Mouse (Mus musculus): Measurements from ENCODE around the gene Dnmt3l. TPM values are rescaled to one million over a fixed set of nuclear protein-coding genes. Genes with fewer than 3 reads are reported as not detected.
"Not testable (repeated sequence)": the region's sequence is repeated elsewhere in the genome, so short reads cannot be mapped to it uniquely, and the experiment has no call there.

Dnmt3l gene
- polyA plus RNA-seq, 1 experiment from 2014 or later = not detected

- no peaks in the 10 kb centered on the region for H3K36me3 ChIP-seq (ENCODE audit: control insufficient read depth, insufficient read depth, low read length)
- no peak overlapping the region for H3K27ac ChIP-seq (ENCODE audit: low read length)
- H3K27me3 ChIP-seq (ENCODE audit: control insufficient read depth, insufficient read depth, low read depth, low read length) = no peaks in the 10 kb centered on the region
- H3K9me3 ChIP-seq (replicated peaks; ENCODE audit: control insufficient read depth, low read length, poor library complexity, severe bottlenecking) = no peaks in the 10 kb centered on the region
- no peaks in the 10 kb centered on the region for H3K4me1 ChIP-seq (ENCODE audit: control insufficient read depth, insufficient read depth, low read length)
- no peak overlapping the region for H3K4me2 ChIP-seq (ENCODE audit: low read length)
- no peak overlapping the region for H3K9ac ChIP-seq (ENCODE audit: low read depth, low read length)
- ATAC-seq = no peak
- no peak overlapping the region for H3K4me3 ChIP-seq (ENCODE audit: low read depth, low read length)
- WGBS = 93% methylated on average over 6 of the region's 6 CpGs
These were observed 45.4 kb downstream of the Dnmt3l start for GRCm38 (mm10) chr10:78087101-78087511.

GRCm38 (mm10) chr10:78090246-78090645 is 48.5 kb downstream of the Dnmt3l start:
- Histone ChIP-seq H3K27me3 (ENCODE audit: control insufficient read depth, insufficient read depth, low read depth, low read length) (no peaks in the 10 kb centered on the region), H3K4me3 (ENCODE audit: low read depth, low read length) (no peak overlapping the region), H3K27ac (ENCODE audit: low read length) (no peak overlapping the region), H3K4me1 (ENCODE audit: control insufficient read depth, insufficient read depth, low read length) (no peaks in the 10 kb centered on the region), H3K36me3 (ENCODE audit: control insufficient read depth, insufficient read depth, low read length) (no peaks in the 10 kb centered on the region), H3K9me3 (replicated peaks; ENCODE audit: control insufficient read depth, low read length, poor library complexity, severe bottlenecking) (no peaks in the 10 kb centered on the region), H3K4me2 (ENCODE audit: low read length) (no peak overlapping the region), H3K9ac (ENCODE audit: low read depth, low read length) (no peak overlapping the region)
- no peak for ATAC-seq
- WGBS = 69% methylated on average over 6 of the region's 6 CpGs

GRCm38 (mm10) chr10:78090706-78091491 is 49.2 kb downstream of the Dnmt3l start:
- H3K27ac ChIP-seq (ENCODE audit: low read length) = no peak overlapping the region
- no peaks in the 10 kb centered on the region for H3K27me3 ChIP-seq (ENCODE audit: control insufficient read depth, insufficient read depth, low read depth, low read length)
- no peak for ATAC-seq
- H3K9me3 ChIP-seq (replicated peaks; ENCODE audit: control insufficient read depth, low read length, poor library complexity, severe bottlenecking) = no peaks in the 10 kb centered on the region
- H3K36me3 ChIP-seq (ENCODE audit: control insufficient read depth, insufficient read depth, low read length) = no peaks in the 10 kb centered on the region
- no peaks in the 10 kb centered on the region for H3K4me1 ChIP-seq (ENCODE audit: control insufficient read depth, insufficient read depth, low read length)
- WGBS = 90% methylated on average over 4 of the region's 4 CpGs
- no peak overlapping the region for H3K9ac ChIP-seq (ENCODE audit: low read depth, low read length)
- no peak overlapping the region for H3K4me2 ChIP-seq (ENCODE audit: low read length)
- no peak overlapping the region for H3K4me3 ChIP-seq (ENCODE audit: low read depth, low read length)

- Histone ChIP-seq H3K27me3 (ENCODE audit: control insufficient read depth, insufficient read depth, low read depth, low read length) (no peaks in the 10 kb centered on the region), H3K9me3 (replicated peaks; ENCODE audit: control insufficient read depth, low read length, poor library complexity, severe bottlenecking) (no peaks in the 10 kb centered on the region), H3K27ac (ENCODE audit: low read length) (no peak overlapping the region), H3K9ac (ENCODE audit: low read depth, low read length) (no peak overlapping the region), H3K4me2 (ENCODE audit: low read length) (no peak overlapping the region), H3K36me3 (ENCODE audit: control insufficient read depth, insufficient read depth, low read length) (no peaks in the 10 kb centered on the region), H3K4me1 (ENCODE audit: control insufficient read depth, insufficient read depth, low read length) (no peaks in the 10 kb centered on the region), H3K4me3 (ENCODE audit: low read depth, low read length) (no peak overlapping the region)
- WGBS = 86% methylated on average over 23 of the region's 23 CpGs
- no peak for ATAC-seq
These were observed 50.3 kb downstream of the Dnmt3l start for GRCm38 (mm10) chr10:78091865-78092724.

GRCm38 (mm10) chr10:78092725-78093029 is 50.9 kb downstream of the Dnmt3l start:
- 94% methylated on average over 13 of the region's 13 CpGs for WGBS
- Histone ChIP-seq H3K9ac (ENCODE audit: low read depth, low read length) (no peak overlapping the region), H3K4me2 (ENCODE audit: low read length) (no peak overlapping the region), H3K9me3 (replicated peaks; ENCODE audit: control insufficient read depth, low read length, poor library complexity, severe bottlenecking) (no peaks in the 10 kb centered on the region), H3K36me3 (ENCODE audit: control insufficient read depth, insufficient read depth, low read length) (no peaks in the 10 kb centered on the region), H3K4me3 (ENCODE audit: low read depth, low read length) (no peak overlapping the region), H3K27me3 (ENCODE audit: control insufficient read depth, insufficient read depth, low read depth, low read length) (no peaks in the 10 kb centered on the region), H3K4me1 (ENCODE audit: control insufficient read depth, insufficient read depth, low read length) (no peaks in the 10 kb centered on the region), H3K27ac (ENCODE audit: low read length) (no peak overlapping the region)
- no peak for ATAC-seq

- Histone ChIP-seq H3K9me3 (replicated peaks; ENCODE audit: control insufficient read depth, low read length, poor library complexity, severe bottlenecking) (no peaks in the 10 kb centered on the region), H3K9ac (ENCODE audit: low read depth, low read length) (no peak overlapping the region), H3K4me2 (ENCODE audit: low read length) (no peak overlapping the region), H3K36me3 (ENCODE audit: control insufficient read depth, insufficient read depth, low read length) (no peaks in the 10 kb centered on the region), H3K27me3 (ENCODE audit: control insufficient read depth, insufficient read depth, low read depth, low read length) (no peaks in the 10 kb centered on the region), H3K27ac (ENCODE audit: low read length) (no peak overlapping the region), H3K4me3 (ENCODE audit: low read depth, low read length) (no peak overlapping the region), H3K4me1 (ENCODE audit: control insufficient read depth, insufficient read depth, low read length) (no peaks in the 10 kb centered on the region)
- no peak for ATAC-seq
These were observed 53.5 kb downstream of the Dnmt3l start for GRCm38 (mm10) chr10:78095221-78095620.

GRCm38 (mm10) chr10:78095954-78096931 is 54.5 kb downstream of the Dnmt3l start:
- no peaks in the 10 kb centered on the region for H3K27me3 ChIP-seq (ENCODE audit: control insufficient read depth, insufficient read depth, low read depth, low read length)
- no peaks in the 10 kb centered on the region for H3K4me1 ChIP-seq (ENCODE audit: control insufficient read depth, insufficient read depth, low read length)
- no peak for ATAC-seq
- no peak overlapping the region for H3K9ac ChIP-seq (ENCODE audit: low read depth, low read length)
- H3K4me3 ChIP-seq (ENCODE audit: low read depth, low read length) = no peak overlapping the region
- no peaks in the 10 kb centered on the region for H3K9me3 ChIP-seq (replicated peaks; ENCODE audit: control insufficient read depth, low read length, poor library complexity, severe bottlenecking)
- WGBS = 85% methylated on average over 5 of the region's 5 CpGs
- H3K27ac ChIP-seq (ENCODE audit: low read length) = no peak overlapping the region
- no peaks in the 10 kb centered on the region for H3K36me3 ChIP-seq (ENCODE audit: control insufficient read depth, insufficient read depth, low read length)
- H3K4me2 ChIP-seq (ENCODE audit: low read length) = no peak overlapping the region

GRCm38 (mm10) chr10:78099860-78100259 is 58.1 kb downstream of the Dnmt3l start:
- ATAC-seq; H3K36me3 ChIP-seq (ENCODE audit: control insufficient read depth, insufficient read depth, low read length); H3K27me3 ChIP-seq (ENCODE audit: control insufficient read depth, insufficient read depth, low read depth, low read length); H3K4me2 ChIP-seq (ENCODE audit: low read length); H3K9ac ChIP-seq (ENCODE audit: low read depth, low read length); H3K27ac ChIP-seq (ENCODE audit: low read length); H3K4me1 ChIP-seq (ENCODE audit: control insufficient read depth, insufficient read depth, low read length); H3K4me3 ChIP-seq (ENCODE audit: low read depth, low read length); H3K9me3 ChIP-seq (replicated peaks; ENCODE audit: control insufficient read depth, low read length, poor library complexity, severe bottlenecking): not testable (repeated sequence)
